Mouse (Mus musculus): ENCODE data around the gene Csnk1d.

- no peak for TF ChIP-seq CTCF (IDR thresholded peaks at IDR 0.05; ENCODE audit: low read depth, low read length)
- TF ChIP-seq POLR2A (IDR thresholded peaks at IDR 0.05; ENCODE audit: borderline replicate concordance, low read depth, low read length), result no peak
Observed at GRCm38 (mm10) chr11:120938795-120939194, 52.3 kb downstream of the Csnk1d start.
